Mouse (Mus musculus) telencephalon, adult 2 months (tissue): ENCODE measurements around the gene Zfp775.
"Not testable (repeated sequence)": the region's sequence is repeated elsewhere in the genome, so short reads cannot be mapped to it uniquely, and the experiment has no call there.

ENCODE experiments used
- DNase-seq: peaks from one replicate; pipeline ENCODE4 v3.0.0-alpha.2; 2011; ENCODE audit warnings: low read depth, low spot score

Gene Zfp775

DNA sequence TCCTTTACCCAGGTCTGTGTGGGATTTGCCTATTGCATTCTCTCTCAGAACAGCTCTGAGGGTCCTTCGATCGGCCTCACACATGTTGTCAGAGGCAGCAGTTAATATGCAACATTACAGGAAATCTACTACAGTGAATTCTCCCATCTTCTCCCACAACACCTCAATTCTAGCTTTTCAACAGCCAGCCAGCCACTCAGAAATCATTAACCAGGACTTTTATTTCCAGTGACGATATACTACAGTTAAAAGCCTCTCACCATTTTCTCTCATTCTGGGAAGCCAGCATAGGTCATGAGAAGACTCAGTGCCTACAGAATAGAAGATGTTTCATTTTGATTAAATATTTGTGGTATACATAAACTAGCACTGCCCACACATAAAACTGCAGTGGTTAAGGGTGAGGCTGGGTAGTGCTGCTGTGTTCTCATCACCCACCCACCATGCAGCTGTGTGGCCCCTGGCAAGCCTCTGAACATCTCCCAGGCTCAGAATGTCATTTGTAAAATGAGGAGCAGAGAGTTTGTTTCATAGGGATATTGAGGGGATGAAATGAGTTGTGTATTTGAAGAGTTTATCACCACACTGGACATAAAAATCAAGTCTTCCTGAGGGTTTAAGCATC is 10.5 kb upstream of the Zfp775 start:
- no peak for DNase-seq

GRCm38 (mm10) chr6:48591871-48592270 is 10.0 kb upstream of the Zfp775 start:
- DNase-seq = no peak

DNA sequence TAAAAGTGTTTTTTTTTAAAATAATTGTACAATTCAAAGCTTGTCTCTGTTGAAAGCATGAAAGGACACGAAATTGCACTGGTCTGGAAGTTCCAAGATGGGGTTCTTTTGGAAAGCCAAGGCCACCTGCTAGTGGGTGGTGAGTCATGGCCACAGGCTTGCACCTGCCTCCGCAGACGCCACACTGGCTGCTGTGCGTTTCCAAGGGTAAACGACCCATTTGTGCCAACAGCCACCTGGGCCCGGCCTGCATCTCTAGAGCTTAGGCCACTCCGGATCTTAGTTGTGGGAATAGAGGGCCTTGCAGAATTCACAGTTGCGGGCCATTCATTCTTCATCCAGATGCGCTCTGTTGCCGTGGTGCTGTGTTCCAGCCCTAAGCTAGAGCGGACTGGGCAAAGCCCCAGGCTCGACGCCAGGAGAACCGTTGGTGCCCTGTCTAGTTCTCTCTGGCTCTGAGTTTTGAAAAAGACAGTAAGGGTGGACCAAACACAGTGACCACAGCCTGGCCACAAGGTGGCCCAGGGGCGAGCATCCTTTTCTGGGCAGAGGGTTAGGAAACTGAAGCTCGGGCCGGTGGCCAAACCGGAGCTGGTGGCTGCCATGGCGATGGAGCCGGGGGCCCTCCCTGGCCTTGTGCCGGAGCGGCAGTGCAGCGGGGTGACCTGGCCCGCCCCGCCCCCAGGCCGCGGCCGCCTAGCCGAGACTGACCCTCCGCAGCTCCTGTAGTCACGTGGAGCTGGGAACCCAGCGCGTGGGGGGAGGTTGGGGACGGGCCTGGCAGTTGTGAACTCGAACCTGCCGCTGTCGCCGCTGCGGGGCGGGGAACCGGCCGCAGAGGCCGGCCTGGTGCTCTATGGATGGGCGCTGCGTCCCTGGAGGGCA is 8.5 kb upstream of the Zfp775 start, which contains the start of the genes Repin1 and Gm44965:
Gene Repin1, plus strand, starts transcription at position 726 of the 885 bp plus-strand sequence.
Gene Gm44965, plus strand, starts transcription at position 784 of the 885 bp plus-strand sequence.
- no peak for DNase-seq

- DNase-seq = no peak
Observed at GRCm38 (mm10) chr6:48594043-48594738, 7.7 kb upstream of the Zfp775 start.

DNA sequence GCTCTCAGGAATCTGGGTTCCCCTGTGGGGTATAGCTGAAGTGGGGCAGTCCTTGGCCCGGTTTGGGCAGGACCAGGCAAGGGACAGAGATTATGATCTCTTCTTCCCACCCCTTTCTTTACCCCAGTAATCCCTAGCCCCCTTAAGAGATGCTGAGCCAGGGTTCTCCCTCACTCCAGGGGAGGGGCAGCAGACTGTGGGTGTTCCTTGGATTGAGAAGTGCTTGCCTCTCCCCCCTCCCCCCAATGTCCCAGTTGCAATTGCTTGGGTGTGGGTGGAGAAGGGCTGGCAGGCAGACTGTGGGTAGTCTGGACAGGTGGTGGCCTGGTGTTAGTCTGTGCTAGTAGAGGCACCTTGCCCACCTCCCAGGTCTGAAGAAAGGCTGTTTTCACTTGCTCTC is 6.6 kb upstream of the Zfp775 start:
- DNase-seq = no peak

DNA sequence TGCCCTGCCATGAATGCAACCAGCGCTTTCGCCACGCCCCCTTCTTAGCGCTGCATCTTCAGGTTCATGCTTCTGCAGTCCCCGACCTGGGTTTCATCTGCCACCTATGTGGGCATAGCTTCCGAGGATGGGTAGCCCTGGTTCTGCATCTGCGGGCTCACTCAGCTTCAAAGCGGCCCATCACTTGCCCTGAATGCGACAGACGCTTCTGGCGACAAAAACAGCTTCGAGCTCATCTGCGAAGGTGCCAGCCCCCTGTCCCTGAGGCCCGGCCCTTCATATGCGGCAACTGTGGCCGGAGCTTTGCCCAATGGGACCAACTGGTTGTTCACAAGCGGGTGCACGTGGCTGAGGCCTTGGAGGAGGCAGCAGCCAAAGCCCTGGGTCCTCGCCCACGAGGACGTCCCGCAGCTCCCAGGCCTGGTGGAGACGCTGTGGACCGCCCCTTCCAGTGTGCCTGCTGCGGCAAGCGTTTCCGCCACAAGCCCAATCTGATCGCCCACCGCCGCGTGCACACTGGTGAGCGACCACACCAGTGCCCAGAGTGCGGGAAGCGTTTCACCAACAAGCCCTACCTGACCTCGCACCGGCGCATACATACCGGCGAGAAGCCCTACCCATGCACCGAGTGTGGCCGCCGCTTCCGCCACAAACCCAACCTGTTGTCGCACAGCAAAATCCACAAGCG is 5.2 kb upstream of the Zfp775 start:
- no peak for DNase-seq

GRCm38 (mm10) chr6:48597233-48597625 is 4.6 kb upstream of the Zfp775 start:
- no peak for DNase-seq

DNA sequence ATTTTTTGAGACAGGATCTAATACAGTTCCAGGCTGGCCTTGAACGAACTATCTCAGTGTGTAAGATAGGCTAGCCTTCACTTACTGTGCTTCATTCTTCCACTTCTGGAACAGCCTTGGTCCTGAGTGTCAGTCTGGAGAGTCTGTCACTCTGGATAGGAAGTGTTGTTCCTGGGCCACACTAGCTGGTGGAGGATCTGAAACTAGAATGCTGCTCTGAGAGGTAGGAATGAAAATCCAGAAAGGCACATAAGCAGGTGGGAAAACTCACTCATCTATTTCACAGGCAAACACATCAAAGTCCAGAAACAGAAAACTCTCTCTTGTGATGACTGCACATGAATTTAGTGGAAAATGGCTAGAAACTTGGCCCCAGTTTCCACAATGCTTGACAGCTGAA is 1.3 kb upstream of the Zfp775 start:
- DNase-seq = no peak

GRCm38 (mm10) chr6:48602080-48602741 is 348 bp downstream of the Zfp775 start:
- DNase-seq = peak; percentile 67

DNA sequence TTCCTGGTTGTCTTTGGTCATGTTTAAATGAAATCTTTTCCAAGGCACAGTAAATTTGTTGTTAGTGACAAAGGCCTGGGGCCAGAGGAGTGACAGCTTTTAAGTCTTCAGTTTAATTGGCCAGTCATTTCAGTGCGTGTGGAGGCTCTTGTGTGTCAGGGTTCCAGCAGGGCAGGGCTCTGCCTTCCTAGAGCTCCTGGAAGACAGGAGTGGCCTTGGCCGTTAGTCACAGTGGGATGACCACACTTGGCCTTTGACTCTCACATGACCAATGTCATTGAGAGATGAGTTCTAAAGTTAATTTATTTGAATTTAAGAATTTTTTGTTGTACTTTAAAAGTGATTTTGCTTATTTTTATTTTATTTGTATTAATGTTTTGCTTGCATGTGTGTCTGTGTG is 6.3 kb downstream of the Zfp775 start:
- no peak for DNase-seq

DNA sequence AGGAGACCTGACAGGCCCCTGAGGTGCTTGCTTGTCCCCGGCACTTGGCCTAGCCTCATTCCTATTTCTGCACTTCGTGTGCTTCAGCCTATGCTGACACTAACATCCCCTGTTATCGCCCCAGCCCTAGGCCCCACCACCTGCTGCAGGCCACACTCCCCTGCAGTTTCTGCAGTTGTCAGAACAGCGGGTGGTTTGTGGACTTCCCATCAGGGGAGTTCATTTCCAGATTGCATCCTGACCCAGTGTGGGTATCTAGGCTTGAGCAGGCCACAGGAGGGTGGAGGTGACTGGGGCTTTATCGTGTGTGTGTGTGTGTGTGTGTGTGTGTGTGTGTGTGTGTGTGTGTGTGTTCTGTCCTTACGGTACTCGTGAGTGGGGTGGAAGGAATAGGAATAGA is 7.6 kb downstream of the Zfp775 start:
- DNase-seq = no peak

DNA sequence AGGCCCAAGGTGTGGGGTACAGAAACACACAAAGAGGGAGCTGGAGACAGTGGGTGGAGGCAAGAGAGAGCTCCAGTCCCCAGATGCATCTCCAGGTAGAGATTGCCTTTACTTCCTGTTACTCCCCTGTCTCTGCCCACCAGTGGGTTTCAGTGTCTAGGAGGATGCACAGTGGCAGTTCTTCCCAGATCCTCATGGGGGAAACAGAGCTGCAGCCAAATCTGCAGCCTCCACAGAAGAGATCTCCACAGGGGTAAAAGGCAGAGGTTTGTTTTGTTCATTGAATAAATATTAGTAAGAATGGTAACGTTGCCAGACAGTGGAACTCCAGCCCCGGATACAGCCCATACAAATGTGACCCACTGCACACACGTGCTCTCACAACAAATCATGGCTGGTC is 8.8 kb downstream of the Zfp775 start:
- DNase-seq = no peak

DNA sequence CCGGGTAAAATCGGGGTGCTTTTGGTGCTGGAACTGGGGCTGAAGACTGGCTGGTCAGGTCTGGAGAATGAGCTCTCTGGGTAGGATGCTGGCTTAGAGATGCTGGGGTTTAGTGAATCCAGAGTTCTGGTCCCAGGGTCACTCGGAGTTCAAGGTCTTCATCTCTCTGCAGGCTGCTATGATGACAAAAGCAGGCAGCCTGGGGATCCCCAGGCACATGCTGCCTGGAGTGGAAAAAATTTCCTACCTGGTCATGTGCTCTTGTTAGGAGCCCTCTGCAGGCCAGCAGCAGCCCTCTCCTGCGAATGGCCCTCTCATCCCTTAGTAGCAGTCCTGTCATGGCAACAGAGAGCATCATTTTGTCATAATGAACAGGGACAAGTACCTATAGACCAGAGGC is 11.6 kb downstream of the Zfp775 start:
- DNase-seq = no peak

DNA sequence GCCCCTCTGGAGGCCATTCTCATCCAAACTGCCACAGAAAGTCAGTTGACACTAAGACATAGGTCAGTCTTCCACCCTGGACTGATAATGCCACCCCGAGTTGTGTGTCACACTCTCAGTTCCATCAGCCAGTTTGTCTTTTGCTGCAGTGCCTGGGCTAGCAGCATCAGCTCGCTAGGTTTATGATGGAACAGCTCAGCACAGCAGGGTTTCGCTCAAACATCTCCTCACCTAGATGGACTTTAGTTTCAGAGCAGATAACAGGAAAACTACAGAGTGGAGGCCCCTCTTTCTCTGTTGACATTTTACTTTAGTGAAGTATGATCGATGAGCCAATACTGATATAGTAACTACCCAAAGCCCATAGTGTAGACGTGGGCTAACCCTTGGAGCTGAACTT is 12.9 kb downstream of the Zfp775 start:
- no peak for DNase-seq

DNA sequence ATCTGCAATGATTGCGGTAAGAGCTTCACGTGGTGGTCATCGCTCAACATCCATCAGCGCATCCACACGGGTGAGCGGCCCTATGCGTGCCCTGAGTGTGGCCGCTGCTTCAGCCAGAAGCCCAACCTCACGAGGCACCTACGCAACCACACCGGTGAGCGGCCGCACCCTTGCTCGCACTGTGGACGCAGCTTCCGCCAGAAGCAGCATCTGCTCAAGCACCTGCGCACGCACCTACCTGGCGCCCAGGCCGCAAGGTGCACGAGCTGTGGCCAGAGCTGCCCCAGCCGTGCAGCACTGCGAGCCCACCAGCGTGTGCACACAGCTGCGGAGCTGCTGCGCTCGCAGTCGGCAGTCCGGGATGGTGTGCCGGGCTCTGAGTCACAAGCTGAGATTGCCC is 18.2 kb downstream of the Zfp775 start:
- no peak for DNase-seq

DNA sequence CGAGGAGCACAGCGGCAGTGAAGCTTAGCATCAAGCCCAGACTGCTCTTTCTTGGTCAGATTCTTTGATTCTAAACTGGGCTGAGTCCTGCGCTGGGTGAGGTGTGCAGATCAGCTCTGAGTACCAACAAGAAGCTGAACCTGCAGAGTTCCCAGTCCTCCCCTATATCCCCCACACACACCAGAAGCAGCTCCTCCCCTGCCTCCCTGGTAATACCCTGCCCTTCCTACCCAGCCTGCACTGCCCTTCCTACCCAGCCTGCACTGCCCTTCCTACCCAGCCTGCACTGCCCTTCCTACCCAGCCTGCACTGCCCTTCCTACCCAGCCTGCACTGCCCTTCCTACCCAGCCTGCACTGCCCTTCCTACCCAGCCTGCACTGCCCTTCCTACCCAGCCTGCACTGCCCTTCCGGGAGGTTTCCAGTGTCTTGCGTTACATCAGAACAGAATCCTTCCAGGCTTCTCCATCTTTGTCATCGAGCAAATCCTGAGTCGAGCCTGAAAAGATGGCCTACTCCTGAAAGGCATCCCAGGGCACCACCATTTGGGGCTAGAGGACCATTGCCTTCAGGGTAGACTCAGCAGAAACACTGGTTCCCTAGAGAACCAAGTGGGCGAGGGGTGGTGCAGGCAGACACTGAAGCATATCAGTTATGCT is 20.5 kb downstream of the Zfp775 start:
- not testable (repeated sequence) for DNase-seq

DNA sequence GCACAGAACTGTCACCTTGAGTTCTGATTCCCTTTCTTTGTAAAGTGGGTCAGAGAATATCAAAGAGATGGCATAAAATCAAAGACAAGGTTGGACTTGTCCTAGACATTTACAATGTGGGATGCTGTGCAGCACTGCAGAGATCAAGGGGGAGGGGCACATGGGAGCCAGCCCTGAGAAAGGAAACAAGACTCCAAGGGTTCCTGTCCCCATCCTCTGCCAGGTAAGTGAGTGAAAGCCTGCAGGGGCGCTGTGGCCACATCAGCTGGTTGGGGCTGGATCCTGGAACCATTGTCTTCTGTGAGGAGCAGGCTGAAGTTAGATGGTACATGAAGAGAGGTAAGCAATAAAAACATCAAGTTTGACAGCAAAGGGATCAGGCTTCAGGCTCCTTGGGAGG is 21.6 kb downstream of the Zfp775 start:
- DNase-seq = no peak

DNA sequence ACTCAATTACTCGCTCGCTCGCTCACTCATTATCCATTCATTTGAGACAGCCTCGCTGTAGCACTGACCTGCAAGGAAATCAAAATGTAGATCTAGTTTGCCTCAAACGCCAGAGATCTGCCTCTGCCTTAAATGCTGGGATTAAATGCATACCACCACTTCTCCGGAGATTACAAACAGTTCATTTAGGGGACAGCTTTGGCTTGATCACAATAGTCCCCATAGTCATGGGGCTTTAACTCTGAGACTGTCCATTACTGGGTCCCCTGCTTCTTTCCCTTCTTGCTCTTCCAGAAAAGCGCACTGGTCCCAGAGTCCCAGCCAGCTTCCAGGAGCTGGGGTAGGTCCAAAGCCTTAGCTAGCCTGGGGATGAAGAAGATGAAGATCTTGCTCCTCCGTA is 24.6 kb downstream of the Zfp775 start, which contains the start of gene AI854703:
Gene AI854703, plus strand, starts transcription at position 301 of the 400 bp plus-strand sequence.
- no peak for DNase-seq

- no peak for DNase-seq
Observed at GRCm38 (mm10) chr6:48626984-48627383, 25.1 kb downstream of the Zfp775 start.

GRCm38 (mm10) chr6:48627511-48627924 is 25.7 kb downstream of the Zfp775 start:
- DNase-seq = no peak

DNA sequence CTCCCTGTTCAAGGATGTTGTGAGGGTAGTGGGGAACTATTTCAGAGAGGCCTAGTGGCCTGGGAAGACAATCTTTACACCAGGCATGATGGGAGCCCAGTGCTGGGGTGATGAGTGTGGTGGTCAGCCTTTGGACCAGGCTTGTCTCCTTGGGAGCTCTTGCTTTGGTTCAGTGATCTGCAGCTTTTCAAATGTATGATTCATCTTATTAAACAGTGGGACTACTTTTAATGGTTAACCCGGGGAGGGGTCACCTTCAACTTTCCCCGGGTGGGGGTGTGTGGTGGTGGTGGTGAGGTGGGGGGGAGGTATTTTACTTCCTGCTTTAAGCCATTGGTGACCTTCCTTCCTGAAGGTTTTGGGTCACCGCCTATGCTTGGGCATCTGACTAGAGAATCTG is 26.5 kb downstream of the Zfp775 start:
- no peak for DNase-seq
